Mouse (Mus musculus) kidney, adult 2 months (tissue): ENCODE results near the gene Prmt1.

Experiments used
- CTCF ChIP-seq: fragments of 200-500 bp; conservative IDR thresholded peaks from 2 replicates; pipeline ENCODE4 v1.5.1; 2011; ENCODE audit warnings: low read depth, mild to moderate bottlenecking, control low read depth, low read length, moderate library complexity, mixed read lengths; ENCODE audit not compliant: insufficient read depth, insufficient read length
- POLR2A ChIP-seq: fragments of 200-500 bp; IDR thresholded peaks from one replicate; pipeline ENCODE4 v1.6.1; 2011; ENCODE audit warnings: low read depth, low read length, control low read depth

- TF ChIP-seq CTCF (no peak), POLR2A (no peak)
Measured at GRCm38 (mm10) chr7:44971142-44971541, 15.2 kb downstream of the Prmt1 start.
